ENCODE assay signal across 8 mouse cellular contexts in the genomic region with DNA sequence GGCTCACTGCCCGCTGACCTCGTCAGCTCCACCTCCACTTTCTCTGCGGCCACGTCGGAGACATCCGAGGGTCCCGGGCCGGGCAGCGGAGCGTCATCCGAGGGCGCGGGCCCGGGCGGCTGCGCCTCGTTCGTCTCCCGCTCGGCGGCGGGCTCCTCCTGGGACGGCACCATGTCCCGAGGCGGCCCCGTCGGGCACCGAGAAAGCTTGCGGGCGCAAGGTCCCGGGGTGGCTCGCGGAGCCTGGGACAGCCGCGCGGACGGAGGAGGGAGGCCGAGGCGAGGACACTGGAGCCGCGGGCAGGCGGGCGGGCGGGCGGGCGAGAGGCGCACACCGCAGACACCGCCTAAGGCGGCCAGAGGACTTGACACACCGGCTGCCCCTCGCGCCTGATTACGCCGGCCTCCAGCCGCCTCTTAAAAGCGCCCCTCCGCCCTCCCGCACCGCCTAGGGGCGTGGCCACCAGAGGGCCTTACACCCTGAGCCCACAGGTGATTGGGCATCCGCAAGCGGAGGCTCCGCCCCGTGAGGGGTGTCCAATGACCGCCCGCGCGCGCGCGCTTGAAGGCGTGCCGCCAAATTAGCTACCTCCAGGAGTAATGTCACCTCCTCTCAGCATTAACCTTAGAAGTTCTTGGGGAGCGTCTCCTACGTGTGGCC. TPM values are rescaled to one million over a fixed set of nuclear protein-coding genes. Genes with fewer than 3 reads are reported as not detected.
DNase-seq lines count a peak whose midpoint lies in the region; ATAC-seq lines count a peak whose summit lies in the region.

Slc16a10 (minus strand) TSS at position 395 of the 660 bp plus-strand sequence.

- peak; percentile 98 for DNase-seq in adrenal gland, adult 2 months
- peak; percentile 98 for DNase-seq in embryo, embryonic 11 days
- DNase-seq in gastrocnemius, postnatal 25 days, result peak; percentile 95
- peak; percentile 77 to 92 for DNase-seq in left cerebral cortex, adult 9 months (ENCODE audit: low spot score in 2 of 2)
- peak; percentile 89 to 91 for DNase-seq in right cerebral cortex, adult 2 months (ENCODE audit: low spot score in 2 of 2)
- peak; percentile 72 for DNase-seq in urinary bladder, postnatal 10 days (ENCODE audit: low spot score)

- peak within 1 kb of the TSS; percentile 99 for H3K4me3 ChIP-seq in megakaryocyte, embryonic 14.5 days (replicated peaks)

- H3K4me1 ChIP-seq in megakaryocyte, embryonic 14.5 days, result peaks cover 65% of the 10 kb centered on the region

- H3K27me3 ChIP-seq in megakaryocyte, embryonic 14.5 days (replicated peaks), result no peaks in the 10 kb centered on the region

- peaks cover 5% of the 10 kb centered on the region for H3K36me3 ChIP-seq in megakaryocyte, embryonic 14.5 days (replicated peaks; ENCODE audit: low read length)

- no peaks in the 10 kb centered on the region for H3K9me3 ChIP-seq in megakaryocyte, embryonic 14.5 days

- peak; percentile 97 for ATAC-seq in inflammation-experienced regulatory T-cells, adult 6 months

RNA-seq across cellular contexts. Expression of gene Slc16a10, which starts in this region (rescaled TPM):
- total RNA-seq in adrenal gland, adult 2 months (2021), result 10 to 100 TPM; 21.1 to 24.2 TPM
- polyA plus RNA-seq in adrenal gland, adult 2 months (2012; rRNA removed), result 6.8 and 11.5 TPM in 2 replicates
- 10 to 100 TPM; 24.1 to 39.7 TPM for total RNA-seq in gastrocnemius, postnatal 25 days (2021)
- polyA plus RNA-seq in inflammation-experienced regulatory T-cells, adult 6 months (2017; shearing (Covaris generic)), result 1 to 10 TPM in 2 of 3 experiments, under 1 TPM in 1; 0.45 to 5.5 (median 3.1) TPM
- polyA plus RNA-seq in megakaryocyte, embryonic 14.5 days (2012; ENCODE audit: insufficient read depth, low replicate concordance), result 7.0 and 10.9 TPM in 2 replicates

Comparison
In these comparisons a context has a peak if more than half of its experiments do, and no peak if none do; other contexts are left out.
1. Peak in every context shown above with its lines: DNase-seq, ATAC-seq and H3K4me3 ChIP-seq.